Mouse (Mus musculus) T-helper 1 cell (primary cell): ENCODE results near the gene Vmn2r23.
"Not testable (repeated sequence)": the region's sequence is repeated elsewhere in the genome, so short reads cannot be mapped to it uniquely, and the experiment has no call there.

Source experiments
- in situ Hi-C: fragments of 300-600 bp; cut with MboI, MseI; formaldehyde crosslinking; loops from one replicate; pipeline ENCODE4 v1.15.1; 2025; ENCODE audit warnings: high pct_unique_total_duplicates

Gene Vmn2r23

DNA sequence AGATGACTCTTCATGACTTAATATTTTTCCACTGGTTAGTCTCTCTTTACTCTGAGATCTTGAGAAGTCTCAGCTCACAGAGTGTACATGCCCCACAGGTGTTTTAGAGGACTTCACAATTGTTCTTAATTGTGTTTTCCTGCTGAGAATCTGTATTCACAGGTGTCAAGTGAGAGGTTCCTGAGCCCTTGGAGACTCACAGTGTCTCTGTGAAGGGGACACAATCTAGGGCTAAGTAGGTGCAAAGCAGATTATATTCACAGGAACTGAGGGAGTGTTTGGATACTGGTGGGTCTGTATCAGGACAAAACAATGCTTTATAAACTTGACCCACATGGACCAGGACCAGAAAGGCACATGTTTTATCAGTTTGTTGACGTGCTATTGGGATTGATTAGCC, at the start of gene Vmn2r23:
Gene Vmn2r23 (plus strand): TSS at position 301 of the 400 bp plus-strand sequence.
- in situ Hi-C loops = no loop called here

DNA sequence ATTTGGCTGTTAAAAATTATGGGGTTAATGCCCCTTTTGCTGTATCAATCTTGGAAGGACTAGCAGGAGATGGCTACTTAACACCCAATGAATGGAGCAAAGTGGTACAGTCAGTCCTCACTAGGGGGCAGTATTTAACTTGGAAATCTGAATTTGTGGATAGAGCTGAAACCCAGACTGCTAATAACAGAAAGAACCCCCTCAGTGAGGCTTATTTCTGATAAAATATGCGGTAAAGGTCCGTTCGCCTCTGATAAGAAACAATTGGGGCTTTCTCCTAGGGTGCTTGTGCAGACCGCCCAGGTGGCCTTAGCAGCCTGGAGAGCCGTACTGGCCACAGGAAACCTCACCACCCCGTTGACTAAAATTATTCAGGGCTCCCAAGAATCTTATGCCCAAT, 45.4 kb upstream of the Vmn2r23 start:
- in situ Hi-C loops = no loop called here

DNA sequence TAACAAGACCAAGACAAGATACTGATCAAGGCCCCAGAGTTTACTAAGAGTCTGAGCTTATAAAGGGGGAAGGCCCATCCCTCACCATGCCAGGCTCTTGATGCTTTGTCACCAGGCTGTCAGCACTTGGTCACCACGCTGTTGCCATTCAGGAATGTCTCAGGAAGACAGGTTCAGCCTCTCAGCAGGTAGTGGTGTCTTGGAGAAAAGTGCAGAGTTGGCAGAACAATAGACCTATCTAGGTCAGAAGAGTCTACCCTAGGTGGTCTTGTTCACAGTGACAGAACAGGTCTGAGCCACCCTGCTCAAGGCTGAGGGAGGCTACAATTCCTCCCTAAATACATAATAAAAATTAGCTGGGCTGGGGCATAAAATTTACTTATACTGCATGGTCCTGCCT, 5.8 kb upstream of the Vmn2r23 start:
- in situ Hi-C loops = not testable (repeated sequence)

DNA sequence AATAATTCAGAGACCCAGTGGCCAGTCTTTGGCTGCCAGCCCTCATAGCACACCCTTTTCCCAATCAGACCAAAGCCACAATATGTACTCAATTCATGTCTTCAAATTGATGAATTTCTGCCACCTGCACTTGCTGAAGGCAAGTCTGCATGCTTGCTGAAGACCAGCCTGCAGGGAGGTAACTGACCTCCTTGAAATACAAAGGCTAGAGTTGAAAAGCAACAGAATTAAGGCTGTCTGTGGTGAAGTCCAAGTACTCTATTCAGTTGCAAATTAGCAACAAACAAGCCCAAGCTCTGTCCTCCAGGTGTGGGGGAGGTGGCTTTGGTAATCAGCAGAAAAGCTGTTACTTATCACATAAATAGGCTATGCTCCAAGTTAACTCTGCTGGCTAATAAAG, 5.3 kb upstream of the Vmn2r23 start:
- in situ Hi-C loops = no loop called here

DNA sequence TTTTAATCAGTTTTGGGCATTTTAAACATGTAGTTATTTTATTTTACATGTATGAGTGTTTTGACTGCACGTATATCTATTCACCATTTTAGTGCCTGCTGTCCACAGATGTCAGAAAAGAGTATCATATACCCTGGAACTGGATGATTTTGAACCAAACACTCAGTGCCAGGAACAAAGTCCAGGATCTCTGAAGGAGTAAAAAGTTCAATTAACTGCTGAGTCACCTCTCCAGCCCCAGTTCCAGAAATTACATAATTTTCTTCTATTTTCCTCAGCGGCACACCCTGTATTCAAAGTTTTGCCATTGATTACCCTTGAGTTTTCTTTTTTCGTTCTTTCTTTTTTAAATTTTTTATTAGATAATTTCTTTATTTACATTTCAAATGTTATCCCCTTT, 67.6 kb downstream of the Vmn2r23 start:
- in situ Hi-C loops = no loop called here

DNA sequence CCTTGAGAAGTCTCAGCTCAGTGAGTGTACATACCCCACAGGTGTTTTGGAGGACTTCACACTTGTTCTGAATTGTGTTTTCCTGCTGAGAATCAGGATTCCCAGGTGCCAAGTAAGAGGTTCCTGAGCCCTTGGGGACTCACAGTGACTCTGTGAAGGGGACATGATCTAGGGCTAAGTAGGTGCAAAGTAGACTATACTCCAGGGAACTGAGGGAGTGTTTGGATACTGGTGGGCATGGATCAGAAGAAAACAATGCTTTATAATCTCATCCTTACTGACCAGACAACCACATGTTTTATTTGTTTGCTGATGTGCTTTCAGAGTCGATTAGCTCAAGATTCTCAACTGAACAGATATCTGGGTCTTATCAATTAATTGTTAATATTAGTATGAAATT, 76.1 kb downstream of the Vmn2r23 start, which contains the start of gene Vmn2r24:
Gene Vmn2r24 (plus strand): TSS at position 301 of the 400 bp plus-strand sequence.
- in situ Hi-C loops = no loop called here

DNA sequence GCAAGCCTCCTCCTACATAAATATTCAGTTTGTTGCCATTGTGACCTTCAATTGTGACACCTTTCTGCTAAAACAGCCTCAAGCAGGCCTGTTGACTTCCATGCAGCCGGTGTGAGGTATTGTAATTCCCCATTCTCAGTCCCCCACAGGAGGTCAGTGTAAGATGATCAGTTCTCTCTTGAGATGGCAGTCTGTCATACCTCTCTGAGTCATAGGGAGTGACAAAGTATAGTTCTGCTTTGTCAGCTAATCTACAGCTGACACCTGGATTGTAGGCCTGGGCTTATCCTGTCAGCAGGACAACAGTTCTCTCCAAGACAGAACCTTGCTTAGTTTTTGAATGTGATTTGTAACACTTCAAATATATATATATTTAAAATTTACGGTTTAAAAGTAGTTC, 82.4 kb downstream of the Vmn2r23 start:
- in situ Hi-C loops = no loop called here

DNA sequence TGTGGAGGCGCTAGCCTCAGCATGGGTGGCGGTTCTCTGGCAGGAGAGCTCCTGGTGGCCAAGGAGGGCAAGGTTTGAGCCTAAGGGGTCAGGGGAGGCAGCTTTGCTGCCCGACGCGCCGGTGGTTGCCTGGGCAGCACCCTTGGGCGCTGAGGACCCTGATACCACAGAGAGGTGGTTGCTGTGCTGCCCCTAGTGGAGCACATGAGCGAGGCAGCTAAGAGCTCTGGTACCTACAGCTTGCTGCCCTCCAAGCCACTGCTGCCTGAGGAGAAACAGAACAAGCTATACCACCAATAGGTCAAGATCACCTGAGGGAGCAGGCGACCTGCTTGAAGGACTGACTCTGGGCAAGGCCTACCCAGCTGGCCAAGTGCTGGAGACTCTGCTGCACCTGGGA, 91.3 kb downstream of the Vmn2r23 start:
- in situ Hi-C loops = no loop called here
